ENCODE assay signal across 13 mouse cellular contexts in genomic region chr9:97514639-97515038, GRCm38 (mm10).
"Had no signal": no experiment of that assay in that cellular context is flagged by ENCODE, and none has a peak within 500 bp of the region (broad histone marks: within the 10 kb centered on the region; RNA-seq: fewer than 3 reads in every experiment).

No protein-coding gene starts in this region.

- H3K27ac ChIP-seq: limb, embryonic 13.5 days; liver, embryonic 14.5 days; midbrain, embryonic 13.5 days; stomach, postnatal 0 days had no signal

- H3K4me1 ChIP-seq: limb, embryonic 13.5 days; midbrain, embryonic 13.5 days had no signal

- DNase-seq: kidney, adult 8-10 months; kidney, postnatal 25 days; lung, adult 2 months; lung, postnatal 36 days; thymus, adult 18-20 months; thymus, postnatal 14 days had no signal

- H3K27me3 ChIP-seq: limb, embryonic 13.5 days; midbrain, embryonic 13.5 days had no signal

- H3K9ac ChIP-seq: limb, embryonic 13.5 days; liver, embryonic 14.5 days; midbrain, embryonic 13.5 days had no signal

- ATAC-seq: inflammation-experienced regulatory T-cells, adult 6 months; intestine, postnatal 0 days; lung, postnatal 0 days; midbrain, embryonic 13.5 days had no signal

- H3K9me3 ChIP-seq: limb, embryonic 13.5 days; midbrain, embryonic 13.5 days had no signal

- H3K36me3 ChIP-seq: limb, embryonic 13.5 days; midbrain, embryonic 13.5 days had no signal

- H3K4me3 ChIP-seq: limb, embryonic 13.5 days; midbrain, embryonic 13.5 days had no signal

- H3K4me2 ChIP-seq: limb, embryonic 13.5 days; midbrain, embryonic 13.5 days had no signal
